Mouse (Mus musculus): ENCODE data around the gene Eda. TPM values are rescaled to one million over a fixed set of nuclear protein-coding genes. Genes with fewer than 3 reads are reported as not detected.
"Not testable (repeated sequence)": the region's sequence is repeated elsewhere in the genome, so short reads cannot be mapped to it uniquely, and the experiment has no call there.

Gene Eda
- total RNA-seq, 1 experiment, result 2.5 TPM

GRCm38 (mm10) chrX:100428693-100429092 is 453.3 kb downstream of the Eda start, which contains the start of gene Otud6a:
Gene Otud6a, plus strand, starts transcription at chrX:100429013.
- Histone ChIP-seq H3K4me3 (ENCODE audit: insufficient read depth in 1 of 2, low read depth in 1 of 2, low read length in 2 of 2, poor library complexity in 1 of 2, severe bottlenecking in 1 of 2) (peak within 1 kb of the TSS; percentile 47 to 60), H3K4me1 (ENCODE audit: control insufficient read depth in 2 of 2, insufficient read depth in 2 of 2, low read length in 2 of 2, poor library complexity in 1 of 2) (peaks cover 0 to 2% of the 10 kb centered on the region in 2 experiments; a peak in 1 of 4 replicates), H3K27ac (ENCODE audit: insufficient read depth, low read depth, low read length, poor library complexity, severe bottlenecking) (no peak within 1 kb of the TSS), H3K9me3 (ENCODE audit: control insufficient read depth, insufficient read depth, low read depth, low read length) (no peaks in the 10 kb centered on the region), H3K36me3 (ENCODE audit: control insufficient read depth, insufficient read depth, low read length, poor library complexity, severe bottlenecking) (no peaks in the 10 kb centered on the region), H3K9ac (ENCODE audit: insufficient read depth, low read depth, low read length, poor library complexity, severe bottlenecking) (no peak within 1 kb of the TSS)
- in situ Hi-C loops (cut with MboI; ENCODE audit: low sequenced_read_pairs in 2 of 2, unreplicated experiment in 2 of 2), result no loop called here
- TF ChIP-seq ZNF384 (IDR thresholded peaks at IDR 0.05; ENCODE audit: low read depth, low read length), result no peak
- no peak for TF ChIP-seq HCFC1 (IDR thresholded peaks at IDR 0.05; ENCODE audit: borderline replicate concordance, insufficient read depth, low read length)
- TF ChIP-seq ZC3H11A (IDR thresholded peaks at IDR 0.05; ENCODE audit: borderline replicate concordance, low read depth, low read length), result no peak
- no peak for TF ChIP-seq MAFK (IDR thresholded peaks at IDR 0.05; ENCODE audit: insufficient read depth, low read depth, low read length)
- TF ChIP-seq CHD2 (IDR thresholded peaks at IDR 0.05; ENCODE audit: low read depth, low read length), result no peak
- peak; percentile 19 for DNase-seq (ENCODE audit: low read depth, low spot score)

GRCm38 (mm10) chrX:100432311-100432710 is 456.9 kb downstream of the Eda start:
- DNase-seq (ENCODE audit: low read depth, low spot score), result no peak
- in situ Hi-C loops (cut with MboI; ENCODE audit: low sequenced_read_pairs in 2 of 2, unreplicated experiment in 2 of 2), result no loop called here
- Histone ChIP-seq H3K4me3 (ENCODE audit: insufficient read depth in 1 of 2, low read depth in 1 of 2, low read length in 2 of 2, poor library complexity in 1 of 2, severe bottlenecking in 1 of 2) (no peak overlapping the region), H3K9me3 (ENCODE audit: control insufficient read depth, insufficient read depth, low read depth, low read length) (no peaks in the 10 kb centered on the region), H3K4me1 (ENCODE audit: control insufficient read depth in 2 of 2, insufficient read depth in 2 of 2, low read length in 2 of 2, poor library complexity in 1 of 2) (peaks cover 0 to 2% of the 10 kb centered on the region in 2 experiments; a peak in 1 of 4 replicates), H3K27ac (ENCODE audit: insufficient read depth, low read depth, low read length, poor library complexity, severe bottlenecking) (no peak overlapping the region), H3K36me3 (ENCODE audit: control insufficient read depth, insufficient read depth, low read length, poor library complexity, severe bottlenecking) (no peaks in the 10 kb centered on the region), H3K9ac (ENCODE audit: insufficient read depth, low read depth, low read length, poor library complexity, severe bottlenecking) (no peak overlapping the region)
- no peak for TF ChIP-seq ZNF384 (IDR thresholded peaks at IDR 0.05; ENCODE audit: low read depth, low read length)
- no peak for TF ChIP-seq CHD2 (IDR thresholded peaks at IDR 0.05; ENCODE audit: low read depth, low read length)
- TF ChIP-seq ZC3H11A (IDR thresholded peaks at IDR 0.05; ENCODE audit: borderline replicate concordance, low read depth, low read length), result no peak
- no peak for TF ChIP-seq HCFC1 (IDR thresholded peaks at IDR 0.05; ENCODE audit: borderline replicate concordance, insufficient read depth, low read length)
- TF ChIP-seq MAFK (IDR thresholded peaks at IDR 0.05; ENCODE audit: insufficient read depth, low read depth, low read length), result no peak

- H3K36me3 ChIP-seq (ENCODE audit: control insufficient read depth, insufficient read depth, low read length, poor library complexity, severe bottlenecking); H3K27ac ChIP-seq (ENCODE audit: insufficient read depth, low read depth, low read length, poor library complexity, severe bottlenecking); H3K9ac ChIP-seq (ENCODE audit: insufficient read depth, low read depth, low read length, poor library complexity, severe bottlenecking); H3K9me3 ChIP-seq (ENCODE audit: control insufficient read depth, insufficient read depth, low read depth, low read length); H3K4me3 ChIP-seq (ENCODE audit: insufficient read depth in 1 of 2, low read depth in 1 of 2, low read length in 2 of 2, poor library complexity in 1 of 2, severe bottlenecking in 1 of 2); H3K4me1 ChIP-seq (ENCODE audit: control insufficient read depth in 2 of 2, insufficient read depth in 2 of 2, low read length in 2 of 2, poor library complexity in 1 of 2); DNase-seq (ENCODE audit: low read depth, low spot score); in situ Hi-C loops (cut with MboI; ENCODE audit: low sequenced_read_pairs in 2 of 2, unreplicated experiment in 2 of 2): not testable (repeated sequence)
These were observed 467.2 kb downstream of the Eda start, which contains the start of gene Awat2 for GRCm38 (mm10) chrX:100442617-100443016. Gene Awat2, minus strand, starts transcription at chrX:100442717.

GRCm38 (mm10) chrX:100443532-100443931 is 468.1 kb downstream of the Eda start:
- no peaks in the 10 kb centered on the region for H3K9me3 ChIP-seq (ENCODE audit: control insufficient read depth, insufficient read depth, low read depth, low read length)
- in situ Hi-C loops (cut with MboI; ENCODE audit: low sequenced_read_pairs in 2 of 2, unreplicated experiment in 2 of 2), result no loop called here
- no peaks in the 10 kb centered on the region for H3K36me3 ChIP-seq (ENCODE audit: control insufficient read depth, insufficient read depth, low read length, poor library complexity, severe bottlenecking)
- H3K27ac ChIP-seq (ENCODE audit: insufficient read depth, low read depth, low read length, poor library complexity, severe bottlenecking), result no peak overlapping the region
- no peaks in the 10 kb centered on the region for H3K4me1 ChIP-seq (ENCODE audit: control insufficient read depth in 2 of 2, insufficient read depth in 2 of 2, low read length in 2 of 2, poor library complexity in 1 of 2)
- no peak overlapping the region for H3K4me3 ChIP-seq (ENCODE audit: insufficient read depth in 1 of 2, low read depth in 1 of 2, low read length in 2 of 2, poor library complexity in 1 of 2, severe bottlenecking in 1 of 2)
- no peak for TF ChIP-seq HCFC1 (IDR thresholded peaks at IDR 0.05; ENCODE audit: borderline replicate concordance, insufficient read depth, low read length)
- no peak for TF ChIP-seq ZNF384 (IDR thresholded peaks at IDR 0.05; ENCODE audit: low read depth, low read length)
- no peak for TF ChIP-seq MAFK (IDR thresholded peaks at IDR 0.05; ENCODE audit: insufficient read depth, low read depth, low read length)
- TF ChIP-seq ZC3H11A (IDR thresholded peaks at IDR 0.05; ENCODE audit: borderline replicate concordance, low read depth, low read length), result no peak
- TF ChIP-seq CHD2 (IDR thresholded peaks at IDR 0.05; ENCODE audit: low read depth, low read length), result no peak
- no peak overlapping the region for H3K9ac ChIP-seq (ENCODE audit: insufficient read depth, low read depth, low read length, poor library complexity, severe bottlenecking)
- no peak for DNase-seq (ENCODE audit: low read depth, low spot score)

Other genes with a start within 250 kb of the Eda start
- gene Tmem28, start 154.6 kb upstream of the Eda start, total RNA-seq (2012; rRNA removed), result 1.8 and 4.9 TPM in 2 replicates